Mouse (Mus musculus) midbrain, postnatal 0 days (tissue): ENCODE measurements around the gene Nr4a1. TPM values are rescaled to one million over a fixed set of nuclear protein-coding genes. Genes with fewer than 3 reads are reported as not detected.

Experiments
- ATAC-seq: fragments of 200-750 bp; cut with Nextera tagmentation; 2 replicates; pipeline ENCODE4 v1.8.0; 2017; ENCODE audit warnings: moderate number of reproducible peaks, mild to moderate bottlenecking, moderate TSS enrichment, moderate library complexity; ENCODE audit not compliant: low FRiP score
- DNase-seq: peaks from one replicate; pipeline ENCODE4 v3.0.0-alpha.2; 2015; ENCODE audit warnings: low spot score
- H3K27ac ChIP-seq: fragments of 300-500 bp; sonication (generic); 2 replicates; pipeline ENCODE4 v1.5.1; 2014; ENCODE audit warnings: low read depth, mild to moderate bottlenecking, low read length, mixed read lengths
- H3K27me3 ChIP-seq: fragments of 300-500 bp; sonication (generic); 2 replicates; pipeline ENCODE4 v1.6.1; 2014; ENCODE audit warnings: low read length, control low read depth, mixed read lengths; ENCODE audit not compliant: insufficient read depth
- H3K36me3 ChIP-seq: fragments of 300-500 bp; sonication (generic); 2 replicates; pipeline ENCODE4 v1.6.1; 2014; ENCODE audit warnings: low read length, control low read depth, mixed read lengths; ENCODE audit not compliant: insufficient read depth
- H3K4me1 ChIP-seq: fragments of 300-500 bp; sonication (generic); 2 replicates; pipeline ENCODE4 v1.6.1; 2014; ENCODE audit warnings: mild to moderate bottlenecking, control low read depth, antibody characterized with exemption, low read length, mixed read lengths; ENCODE audit not compliant: insufficient read depth
- H3K4me2 ChIP-seq: fragments of 300-500 bp; sonication (generic); 2 replicates; pipeline ENCODE4 v1.6.1; 2014; ENCODE audit warnings: low read depth, mild to moderate bottlenecking, low read length, mixed read lengths; ENCODE audit not compliant: poor library complexity, severe bottlenecking
- H3K4me3 ChIP-seq: fragments of 300-500 bp; sonication (generic); 2 replicates; pipeline ENCODE4 v1.5.1; 2014; ENCODE audit warnings: low read depth, mild to moderate bottlenecking, low read length, moderate library complexity
- H3K9ac ChIP-seq: fragments of 300-500 bp; sonication (generic); replicated peaks from 2 replicates; pipeline ENCODE4 v1.6.1; 2014; ENCODE audit warnings: mild to moderate bottlenecking, low read length, moderate library complexity, mixed read lengths; ENCODE audit not compliant: poor library complexity, severe bottlenecking
- H3K9me3 ChIP-seq: fragments of 300-500 bp; sonication (generic); 2 replicates; pipeline ENCODE4 v1.6.1; 2016; ENCODE audit warnings: low read length, control low read depth
- CTCF ChIP-seq: IDR thresholded peaks from 2 replicates; pipeline ENCODE4 v1.5.1; 2016; ENCODE audit warnings: antibody characterized with exemption, mild to moderate bottlenecking
- WGBS: fragments of 180-500 bp; shearing (Covaris S2); extraction: QIAGEN DNeasy Blood & Tissue Kit; methylation state at CpG from one replicate; pipeline ENCODE4 v1.1.7; 2014; 5-methylcytosine and 5-hydroxymethylcytosine counted together
- polyA plus RNA-seq: library from polyadenylated mRNA; unstranded; fragments of >200 nt; fragmentation: Nextera tagmentation; extraction: Ambion mirVana; gene quantifications from 2 replicates; pipeline ENCODE4 v1.2.1, GENCODE M21; 2015
- total RNA-seq: library from RNA; depleted of rRNA; stranded (reverse); fragments of >200 nt; gene quantifications from 2 replicates; pipeline ENCODE4 v1.2.3, GENCODE M21; 2014

The Nr4a1 gene
- total and polyA plus RNA-seq, 2 experiments from 2014 or later, result 6.9 to 7.7 TPM

- no peaks in the 10 kb centered on the region for H3K9me3 ChIP-seq
- no peak for DNase-seq
- no peaks in the 10 kb centered on the region; the same call in 1 of the 2 replicates for H3K4me1 ChIP-seq
- no peak overlapping the region for H3K9ac ChIP-seq
- H3K36me3 ChIP-seq, result no peaks in the 10 kb centered on the region
- TF ChIP-seq CTCF, result no peak
- no peak for ATAC-seq
- H3K4me3 ChIP-seq, result no peak overlapping the region
- no peak overlapping the region for H3K4me2 ChIP-seq
- no peaks in the 10 kb centered on the region for H3K27me3 ChIP-seq
- H3K27ac ChIP-seq, result no peak overlapping the region
- WGBS, result 67% methylated on average over 10 of the region's 10 CpGs
Measured at GRCm38 (mm10) chr15:101234611-101235341, 19.3 kb upstream of the Nr4a1 start.

DNA sequence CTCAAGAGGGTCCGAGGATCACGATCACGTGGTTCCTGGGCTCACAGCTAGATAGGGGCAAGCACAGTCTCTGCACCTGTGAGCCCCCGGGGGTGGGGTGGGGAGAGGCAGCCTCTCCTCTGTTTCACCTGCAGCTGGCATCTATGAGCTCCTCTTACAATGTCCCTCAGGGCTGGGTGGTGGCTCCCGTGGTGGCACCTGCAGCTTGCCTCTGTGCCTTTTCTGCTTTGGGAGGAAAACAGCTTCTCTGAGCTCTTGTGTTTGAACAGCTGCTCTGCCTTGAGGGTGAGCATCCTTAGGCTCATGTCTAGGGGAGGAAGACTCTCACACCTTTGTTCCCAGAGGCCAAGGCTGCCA is 18.7 kb upstream of the Nr4a1 start:
- Histone ChIP-seq H3K27ac (no peak overlapping the region), H3K4me2 (no peak overlapping the region), H3K36me3 (no peaks in the 10 kb centered on the region), H3K4me3 (no peak overlapping the region), H3K27me3 (no peaks in the 10 kb centered on the region), H3K9me3 (no peaks in the 10 kb centered on the region), H3K9ac (no peak overlapping the region), H3K4me1 (no peaks in the 10 kb centered on the region; the same call in 1 of the 2 replicates)
- no peak for ATAC-seq
- no peak for DNase-seq
- 33% methylated on average over 5 of the region's 5 CpGs for WGBS
- TF ChIP-seq CTCF, result no peak

- no peaks in the 10 kb centered on the region for H3K36me3 ChIP-seq
- H3K27me3 ChIP-seq, result no peaks in the 10 kb centered on the region
- no peak for TF ChIP-seq CTCF
- H3K27ac ChIP-seq, result no peak overlapping the region
- DNase-seq, result no peak
- WGBS, result 50% methylated on average over 12 of the region's 12 CpGs
- ATAC-seq, result no peak
- H3K9ac ChIP-seq, result no peak overlapping the region
- H3K9me3 ChIP-seq, result no peaks in the 10 kb centered on the region
- H3K4me2 ChIP-seq, result no peak overlapping the region
- no peak overlapping the region for H3K4me3 ChIP-seq
- H3K4me1 ChIP-seq, result no peaks in the 10 kb centered on the region; the same call in 1 of the 2 replicates
Measured at GRCm38 (mm10) chr15:101235728-101236327, 18.2 kb upstream of the Nr4a1 start.

DNA sequence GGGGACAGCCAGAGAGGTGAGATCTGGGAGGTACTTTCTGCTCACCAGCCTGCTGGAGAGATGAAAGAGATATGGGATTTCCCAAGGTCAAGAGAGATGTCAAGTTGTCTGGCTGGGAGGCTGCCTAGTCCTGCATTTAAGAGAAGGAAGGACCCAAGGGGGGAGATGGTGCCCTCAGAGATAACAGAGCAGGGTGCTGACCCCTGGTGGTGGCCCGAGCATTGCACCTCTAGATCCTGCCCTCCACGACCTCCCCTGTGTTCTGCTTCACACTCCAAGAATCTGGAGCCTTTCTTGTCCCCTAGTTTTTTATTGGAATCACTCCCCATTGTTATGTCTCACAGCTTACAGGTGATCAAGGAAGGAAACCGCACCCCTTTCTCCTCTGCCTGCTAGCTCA is 17.2 kb upstream of the Nr4a1 start:
- WGBS, result 4% methylated on average over 3 of the region's 3 CpGs
- H3K27ac ChIP-seq, result no peak overlapping the region
- no peak overlapping the region for H3K9ac ChIP-seq
- DNase-seq, result peak; percentile 45
- H3K36me3 ChIP-seq, result no peaks in the 10 kb centered on the region
- ATAC-seq, result no peak
- no peak overlapping the region for H3K4me2 ChIP-seq
- peak; percentile 79 for TF ChIP-seq CTCF
- H3K9me3 ChIP-seq, result no peaks in the 10 kb centered on the region
- H3K27me3 ChIP-seq, result no peaks in the 10 kb centered on the region
- no peak overlapping the region for H3K4me3 ChIP-seq
- H3K4me1 ChIP-seq, result no peaks in the 10 kb centered on the region; the same call in 1 of the 2 replicates

GRCm38 (mm10) chr15:101238885-101239511 is 15.1 kb upstream of the Nr4a1 start:
- Histone ChIP-seq H3K9ac (peak overlapping the region; percentile 29; the same call in 1 of the 2 replicates), H3K27me3 (no peaks in the 10 kb centered on the region), H3K4me3 (peak overlapping the region; percentile 21), H3K4me1 (no peaks in the 10 kb centered on the region; the same call in 1 of the 2 replicates), H3K27ac (no peak overlapping the region), H3K4me2 (peak overlapping the region; percentile 37), H3K9me3 (no peaks in the 10 kb centered on the region), H3K36me3 (no peaks in the 10 kb centered on the region)
- WGBS, result 6% methylated on average over 28 of the region's 28 CpGs
- TF ChIP-seq CTCF, result peak; percentile 75
- DNase-seq (peak; percentile 70), ATAC-seq (peak; percentile 48; the same call in 1 of the 2 replicates)

DNA sequence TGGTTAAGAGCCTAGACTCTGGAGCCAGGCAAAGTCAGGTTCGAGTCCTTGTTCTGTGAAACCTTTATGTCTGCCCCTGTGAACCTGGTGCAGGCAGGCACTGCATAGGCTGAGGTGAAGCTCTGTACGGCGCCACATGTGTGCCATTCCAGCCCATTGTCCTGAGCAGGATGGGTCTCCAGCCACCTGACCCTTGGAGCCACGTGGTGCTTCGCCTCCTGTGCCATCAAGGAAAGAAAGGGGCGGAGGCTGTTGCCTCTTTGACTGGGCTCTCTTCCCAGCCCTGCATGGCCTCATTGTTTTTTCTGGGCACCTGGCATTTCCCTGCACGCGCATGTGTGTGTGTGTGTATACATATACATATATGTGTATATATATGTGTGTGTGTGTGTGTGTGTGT is 14.2 kb upstream of the Nr4a1 start:
- Histone ChIP-seq H3K4me2 (no peak overlapping the region), H3K9me3 (no peaks in the 10 kb centered on the region), H3K9ac (no peak overlapping the region), H3K27ac (no peak overlapping the region), H3K27me3 (no peaks in the 10 kb centered on the region), H3K4me1 (no peaks in the 10 kb centered on the region; the same call in 1 of the 2 replicates), H3K4me3 (no peak overlapping the region), H3K36me3 (no peaks in the 10 kb centered on the region)
- ATAC-seq (no peak), DNase-seq (no peak)
- TF ChIP-seq CTCF, result no peak
- WGBS, result 69% methylated on average over 8 of the region's 8 CpGs
